Mouse (Mus musculus) MN1 (cell line): ENCODE results near the gene Card10.

Experiments used
- DNase-seq: peaks from one replicate; pipeline ENCODE4 v3.0.0-alpha.2; 2016; ENCODE audit warnings: low spot score

Gene Card10

GRCm38 (mm10) chr15:78834233-78835005, 31.6 kb upstream of the Card10 start:
- peak; percentile 62 for DNase-seq

GRCm38 (mm10) chr15:78833582-78833981, 30.7 kb upstream of the Card10 start:
- peak; percentile 31 for DNase-seq

GRCm38 (mm10) chr15:78832701-78833123, 29.9 kb upstream of the Card10 start:
- DNase-seq = peak; percentile 93

GRCm38 (mm10) chr15:78831720-78832657, 29.1 kb upstream of the Card10 start:
- DNase-seq = no peak

GRCm38 (mm10) chr15:78830742-78831719, 28.2 kb upstream of the Card10 start:
- no peak for DNase-seq

- DNase-seq = no peak
Observed at GRCm38 (mm10) chr15:78829636-78830035, 26.8 kb upstream of the Card10 start.

- DNase-seq = peak; percentile 81
Observed at GRCm38 (mm10) chr15:78828315-78828714, 25.5 kb upstream of the Card10 start.

GRCm38 (mm10) chr15:78826213-78827204, 23.7 kb upstream of the Card10 start:
- DNase-seq = peak; percentile 91

GRCm38 (mm10) chr15:78816074-78816391, 13.2 kb upstream of the Card10 start:
- DNase-seq = no peak

- no peak for DNase-seq
Observed at GRCm38 (mm10) chr15:78815314-78816073, 12.7 kb upstream of the Card10 start.

- DNase-seq = no peak
Observed at GRCm38 (mm10) chr15:78813603-78814002, 10.8 kb upstream of the Card10 start.

- DNase-seq = no peak
Observed at GRCm38 (mm10) chr15:78810146-78810545, 7.3 kb upstream of the Card10 start.

GRCm38 (mm10) chr15:78809739-78810138, 6.9 kb upstream of the Card10 start:
- no peak for DNase-seq

GRCm38 (mm10) chr15:78808980-78809379, 6.1 kb upstream of the Card10 start:
- no peak for DNase-seq

- DNase-seq = peak; percentile 51
Observed at GRCm38 (mm10) chr15:78807141-78807540, 4.3 kb upstream of the Card10 start.

GRCm38 (mm10) chr15:78806614-78807013, 3.8 kb upstream of the Card10 start:
- peak; percentile 50 for DNase-seq

- no peak for DNase-seq
Observed at GRCm38 (mm10) chr15:78805351-78805750, 2.5 kb upstream of the Card10 start.

- no peak for DNase-seq
Observed at GRCm38 (mm10) chr15:78804326-78804725, 1.5 kb upstream of the Card10 start.

GRCm38 (mm10) chr15:78803499-78803900, 658 bp upstream of the Card10 start:
- DNase-seq = peak; percentile 74
